Mouse (Mus musculus) layer of hippocampus, postnatal 25 days (tissue): ENCODE data around the gene Mecom. TPM values are rescaled to one million over a fixed set of nuclear protein-coding genes. Genes with fewer than 3 reads are reported as not detected.
"Not testable (repeated sequence)": the region's sequence is repeated elsewhere in the genome, so short reads cannot be mapped to it uniquely, and the experiment has no call there.

Source experiments
- DNase-seq, 2 experiments: peaks; one replicate each; pipeline ENCODE4 v3.0.0; 2022; ENCODE audit warnings: mixed read lengths in 2 of 2, low spot score in 1 of 2; ENCODE audit errors: extremely low spot score in 1 of 2
- total RNA-seq, 2 experiments: library from RNA; stranded (reverse); gene quantifications; 2 replicates each; pipeline ENCODE4 v1.2.3; 2021

The Mecom gene
- total RNA-seq = 1 to 10 TPM; 2.8 to 3.9 TPM

GRCm38 (mm10) chr3:30547908-30548307 is at the start of gene Mecom:
Gene Mecom, minus strand, starts transcription at chr3:30548008.
- no peak for DNase-seq

- DNase-seq = no peak
These were observed 49.5 kb upstream of the Mecom start for GRCm38 (mm10) chr3:30597271-30597670.

DNA sequence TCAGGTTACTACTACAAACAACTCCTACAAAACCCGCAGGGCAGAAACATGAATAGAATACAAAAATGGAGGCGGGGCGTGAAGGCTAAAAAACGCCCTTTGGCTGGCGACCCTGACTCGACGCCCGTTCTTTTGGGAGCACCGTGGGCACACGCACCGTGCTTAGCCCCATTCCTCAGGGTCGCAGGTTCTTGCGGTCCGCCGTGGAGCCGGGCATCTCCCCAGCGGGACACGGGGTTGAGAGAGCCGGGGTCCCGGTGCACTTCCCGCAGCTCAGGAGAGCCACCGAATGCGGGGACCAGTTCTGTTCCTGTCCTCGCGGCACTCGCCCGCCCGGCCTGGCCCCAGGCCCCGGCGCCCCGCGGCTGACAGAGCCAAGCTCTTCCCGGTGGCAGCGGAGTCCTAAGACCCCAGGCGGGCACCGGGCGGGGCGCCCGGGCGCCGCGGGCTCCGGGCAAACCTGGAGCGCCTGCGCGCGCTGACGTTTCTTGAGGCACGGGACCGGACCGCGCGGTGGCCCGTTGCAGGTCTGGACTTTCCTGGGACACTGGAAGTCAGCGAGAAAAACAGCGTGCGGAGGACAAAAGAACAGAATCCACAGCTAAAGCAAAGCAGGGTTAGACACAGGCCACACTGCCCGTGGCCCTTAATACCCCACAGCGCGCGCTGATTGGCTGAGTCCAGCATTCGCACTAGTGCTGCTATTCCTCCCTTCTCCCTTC is 47.5 kb upstream of the Mecom start:
- peak; percentile 23 to 44 for DNase-seq

GRCm38 (mm10) chr3:30593719-30594485 is 46.1 kb upstream of the Mecom start:
- DNase-seq = no peak

GRCm38 (mm10) chr3:30592418-30592853 is 44.6 kb upstream of the Mecom start:
- DNase-seq = no peak

DNA sequence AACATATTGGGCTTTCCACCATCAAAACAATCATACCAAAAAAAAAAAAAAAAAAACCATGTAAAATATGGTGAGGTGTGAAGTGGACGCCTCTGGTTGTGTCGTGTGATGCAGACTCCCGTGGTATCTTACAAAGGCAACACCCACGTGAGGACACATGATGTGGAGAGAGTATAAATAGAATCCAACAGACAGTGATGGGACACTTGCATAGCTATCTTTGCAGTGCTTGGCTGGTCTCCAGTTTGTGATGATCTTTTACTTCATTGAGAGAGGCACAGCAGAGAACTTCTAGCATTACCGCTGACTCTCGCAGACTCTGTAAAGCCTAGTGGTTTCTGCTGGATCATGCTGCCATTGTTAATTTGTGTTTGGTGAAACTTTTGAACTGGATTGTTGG is 41.1 kb upstream of the Mecom start:
- DNase-seq = no peak

- DNase-seq = no peak
These were observed 25.7 kb upstream of the Mecom start for GRCm38 (mm10) chr3:30573549-30573948.

DNA sequence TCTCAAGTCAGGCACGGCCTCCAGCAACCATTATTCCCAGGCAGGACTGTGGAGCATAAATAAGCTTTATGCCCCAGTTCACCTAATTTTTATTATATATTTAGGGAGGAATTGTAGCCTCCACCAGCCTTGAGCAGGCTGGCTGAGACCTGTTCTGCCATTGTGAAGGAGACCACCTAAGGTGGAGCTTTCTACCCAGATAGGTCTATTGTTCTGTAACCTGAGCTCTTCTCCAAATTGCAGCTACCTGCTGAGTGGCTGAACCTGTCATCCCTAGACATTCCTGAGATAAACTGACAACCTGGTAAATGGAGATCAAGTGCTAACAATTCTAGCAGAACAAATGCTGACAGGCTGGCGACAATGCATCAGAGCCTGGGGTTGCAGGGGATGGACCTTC is 18.5 kb upstream of the Mecom start:
- DNase-seq = not testable (repeated sequence)

GRCm38 (mm10) chr3:30560677-30561314 is 13.0 kb upstream of the Mecom start:
- DNase-seq = no peak

- no peak for DNase-seq
These were observed 5.9 kb upstream of the Mecom start for GRCm38 (mm10) chr3:30553741-30554140.

DNA sequence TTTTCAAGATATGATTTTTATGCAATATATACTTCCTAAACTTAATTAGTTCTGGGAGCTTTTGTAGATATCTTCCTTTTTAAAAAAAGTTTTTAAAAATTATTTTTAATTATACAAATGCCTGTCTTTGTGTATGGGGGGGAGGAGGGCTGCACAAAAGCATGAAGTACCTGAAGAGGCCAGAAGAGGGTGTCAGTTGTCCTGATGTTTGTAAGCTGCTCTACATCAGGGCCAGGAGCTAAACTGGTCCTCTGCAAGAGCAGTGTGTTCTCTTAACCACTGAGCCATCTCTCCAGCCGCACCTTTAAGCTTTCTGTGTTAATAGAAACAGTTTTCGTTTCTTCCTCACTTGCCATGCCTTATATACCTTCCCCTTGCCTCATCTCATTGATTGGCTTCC is 2.4 kb upstream of the Mecom start:
- no peak for DNase-seq

GRCm38 (mm10) chr3:30548928-30549327 is 1.1 kb upstream of the Mecom start:
- DNase-seq = no peak

GRCm38 (mm10) chr3:30546831-30547369 is 908 bp downstream of the Mecom start:
- peak in 1 of 2 experiments; percentile 5 for DNase-seq

GRCm38 (mm10) chr3:30546366-30546765 is 1.4 kb downstream of the Mecom start:
- no peak for DNase-seq

- no peak for DNase-seq
These were observed 2.6 kb downstream of the Mecom start for GRCm38 (mm10) chr3:30545246-30545645.

DNA sequence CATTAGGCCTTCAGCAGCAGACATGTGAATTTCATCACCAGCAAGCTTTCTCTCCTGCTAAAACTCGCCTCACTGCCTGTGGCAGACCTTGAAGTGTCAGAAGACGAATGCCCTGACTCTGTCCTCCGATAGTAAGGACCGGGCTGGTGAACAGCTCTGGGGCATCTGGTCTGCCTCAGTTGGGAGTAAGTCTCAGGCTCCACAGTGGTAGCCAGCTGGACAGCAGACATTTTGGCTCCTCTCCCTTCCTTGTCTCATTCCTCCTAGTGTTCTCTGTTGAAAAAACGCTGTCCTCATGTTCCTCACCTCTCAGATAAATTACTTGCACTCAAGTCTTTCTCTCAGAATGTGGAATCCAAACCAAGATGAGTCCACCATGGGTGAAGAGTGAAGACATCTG is 3.5 kb downstream of the Mecom start:
- DNase-seq = no peak

- no peak for DNase-seq
These were observed 12.0 kb downstream of the Mecom start for GRCm38 (mm10) chr3:30535821-30536220.

- not testable (repeated sequence) for DNase-seq
These were observed 27.1 kb downstream of the Mecom start for GRCm38 (mm10) chr3:30520751-30521150.

GRCm38 (mm10) chr3:30519425-30519824 is 28.4 kb downstream of the Mecom start:
- no peak for DNase-seq

DNA sequence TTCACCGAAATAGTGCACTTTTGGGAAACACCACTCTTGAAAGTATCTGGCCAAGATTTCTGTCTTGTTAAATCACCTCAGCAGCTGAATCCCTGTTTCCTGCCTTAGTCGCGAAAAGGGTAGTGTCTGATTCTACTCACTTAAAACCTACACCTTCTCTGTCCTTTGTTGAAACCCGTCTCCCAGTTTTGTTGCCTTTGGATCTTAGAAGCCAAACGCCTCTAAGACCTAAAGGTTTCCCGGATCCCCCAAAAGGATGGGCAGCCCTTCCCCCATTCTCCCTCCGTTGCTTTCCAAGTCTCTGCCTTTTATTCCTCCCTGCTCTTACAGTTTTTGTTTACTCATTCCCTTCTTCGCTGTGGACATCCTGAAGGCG is 32.0 kb downstream of the Mecom start:
- no peak for DNase-seq
